Mouse (Mus musculus) intestine, embryonic 16.5 days (tissue): Measurements from ENCODE around the gene Micu1. TPM values are rescaled to one million over a fixed set of nuclear protein-coding genes. Genes with fewer than 3 reads are reported as not detected.
"Not testable (repeated sequence)": the region's sequence is repeated elsewhere in the genome, so short reads cannot be mapped to it uniquely, and the experiment has no call there.

ENCODE experiments used
- ATAC-seq: fragments of 200-750 bp; cut with Nextera tagmentation; 2 replicates; pipeline ENCODE4 v1.8.0; 2017; ENCODE audit warnings: moderate TSS enrichment, moderate library complexity
- H3K27ac ChIP-seq: fragments of 300-500 bp; sonication (generic); 2 replicates; pipeline ENCODE4 v1.5.1; 2014; ENCODE audit warnings: mild to moderate bottlenecking, low read length
- H3K27me3 ChIP-seq: fragments of 300-500 bp; sonication (generic); replicated peaks from 2 replicates; pipeline ENCODE4 v1.6.1; 2014; ENCODE audit warnings: low read length, control low read depth, mixed read lengths; ENCODE audit not compliant: control insufficient read depth, insufficient read depth
- H3K36me3 ChIP-seq: fragments of 300-500 bp; sonication (generic); 2 replicates; pipeline ENCODE4 v1.6.1; 2014; ENCODE audit warnings: low read length, control low read depth; ENCODE audit not compliant: control insufficient read depth, insufficient read depth
- H3K4me1 ChIP-seq: fragments of 300-500 bp; sonication (generic); 2 replicates; pipeline ENCODE4 v1.6.1; 2014; ENCODE audit warnings: low read length, control low read depth, mixed read lengths; ENCODE audit not compliant: control insufficient read depth, insufficient read depth
- H3K4me2 ChIP-seq: fragments of 300-500 bp; sonication (generic); 2 replicates; pipeline ENCODE4 v1.6.1; 2014; ENCODE audit warnings: low read depth, low read length, control low read depth
- H3K4me3 ChIP-seq: fragments of 300-500 bp; sonication (generic); 2 replicates; pipeline ENCODE4 v1.5.1; 2014; ENCODE audit warnings: mild to moderate bottlenecking, low read length
- H3K9ac ChIP-seq: fragments of 300-500 bp; sonication (generic); 2 replicates; pipeline ENCODE4 v1.6.1; 2014; ENCODE audit warnings: low read depth, low read length
- H3K9me3 ChIP-seq: fragments of 300-500 bp; sonication (generic); 2 replicates; pipeline ENCODE4 v1.6.1; 2016; ENCODE audit warnings: low read length, control low read depth; ENCODE audit not compliant: control insufficient read depth
- WGBS: fragments of 180-500 bp; shearing (Covaris S2); extraction: QIAGEN DNeasy Blood & Tissue Kit; methylation state at CpG from one replicate; pipeline ENCODE4 v1.1.7; 2014; 5-methylcytosine and 5-hydroxymethylcytosine counted together
- polyA plus RNA-seq: library from polyadenylated mRNA; unstranded; fragments of >200 nt; fragmentation: Nextera tagmentation; extraction: Ambion mirVana; gene quantifications from 2 replicates; pipeline ENCODE4 v1.2.1, GENCODE M21; 2015

Micu1 gene
- polyA plus RNA-seq, 1 experiment from 2014 or later: 82.1 TPM

GRCm38 (mm10) chr10:59875396-59875795, 173.1 kb downstream of the Micu1 start:
- Histone ChIP-seq H3K36me3 (no peaks in the 10 kb centered on the region), H3K27me3 (no peaks in the 10 kb centered on the region), H3K27ac (no peak overlapping the region), H3K9me3 (peaks cover 4% of the 10 kb centered on the region; the same call in 1 of the 2 replicates), H3K4me3 (no peak overlapping the region), H3K9ac (no peak overlapping the region), H3K4me1 (peaks cover 6% of the 10 kb centered on the region; the same call in 1 of the 2 replicates), H3K4me2 (no peak overlapping the region)
- WGBS: 47% methylated on average over 1 of the region's 1 CpGs
- ATAC-seq: no peak

- not testable (repeated sequence) for ATAC-seq, H3K9me3 ChIP-seq, H3K27ac ChIP-seq, H3K4me2 ChIP-seq, H3K4me3 ChIP-seq, H3K27me3 ChIP-seq, H3K9ac ChIP-seq, H3K36me3 ChIP-seq
- H3K4me1 ChIP-seq: peaks cover 15% of the 10 kb centered on the region
- 87% methylated on average over 4 of the region's 4 CpGs for WGBS
These were observed 174.4 kb downstream of the Micu1 start for GRCm38 (mm10) chr10:59876698-59877097.

GRCm38 (mm10) chr10:59877421-59878117, 175.3 kb downstream of the Micu1 start:
- H3K4me1 ChIP-seq: peaks cover 19% of the 10 kb centered on the region
- ATAC-seq: no peak
- no peaks in the 10 kb centered on the region for H3K36me3 ChIP-seq
- no peak overlapping the region for H3K27ac ChIP-seq
- H3K9me3 ChIP-seq: no peaks in the 10 kb centered on the region
- H3K4me2 ChIP-seq: no peak overlapping the region
- H3K9ac ChIP-seq: no peak overlapping the region
- no peaks in the 10 kb centered on the region for H3K27me3 ChIP-seq
- H3K4me3 ChIP-seq: no peak overlapping the region
- whole genome bisulfite sequencing: 79% methylated on average over 15 of the region's 15 CpGs

- peak overlapping the region; percentile 81 for H3K4me2 ChIP-seq
- no peaks in the 10 kb centered on the region for H3K36me3 ChIP-seq
- peaks cover 19% of the 10 kb centered on the region for H3K4me1 ChIP-seq
- H3K9me3 ChIP-seq: no peaks in the 10 kb centered on the region
- H3K9ac ChIP-seq: peak overlapping the region; percentile 98
- H3K4me3 ChIP-seq: peak overlapping the region; percentile 94
- peak overlapping the region; percentile 100 for H3K27ac ChIP-seq
- WGBS: 15% methylated on average over 5 of the region's 5 CpGs
- peak; percentile 19 for ATAC-seq
- no peaks in the 10 kb centered on the region for H3K27me3 ChIP-seq
These were observed 176.5 kb downstream of the Micu1 start for GRCm38 (mm10) chr10:59878823-59879222.

- Histone ChIP-seq H3K4me1 (peaks cover 19% of the 10 kb centered on the region), H3K27ac (peak within 1 kb of the TSS; percentile 100), H3K9ac (peak within 1 kb of the TSS; percentile 98), H3K36me3 (no peaks in the 10 kb centered on the region), H3K27me3 (no peaks in the 10 kb centered on the region), H3K4me3 (peak within 1 kb of the TSS; percentile 94), H3K9me3 (no peaks in the 10 kb centered on the region), H3K4me2 (peak within 1 kb of the TSS; percentile 91)
- WGBS: under 1% methylated on average over 78 of the region's 80 CpGs
- peak; percentile 90 for ATAC-seq
These were observed 177.2 kb downstream of the Micu1 start, which contains the start of gene Dnajb12 for GRCm38 (mm10) chr10:59879255-59880028. Gene Dnajb12, plus strand, starts transcription at chr10:59879556.

- 0% methylated on average over 13 of the region's 13 CpGs for WGBS
- H3K27me3 ChIP-seq: no peaks in the 10 kb centered on the region
- peak overlapping the region; percentile 94 for H3K4me3 ChIP-seq
- H3K9ac ChIP-seq: peak overlapping the region; percentile 98
- H3K4me1 ChIP-seq: peaks cover 19% of the 10 kb centered on the region
- H3K9me3 ChIP-seq: no peaks in the 10 kb centered on the region
- no peaks in the 10 kb centered on the region for H3K36me3 ChIP-seq
- peak; percentile 57 for ATAC-seq
- peak overlapping the region; percentile 100 for H3K27ac ChIP-seq
- peak overlapping the region; percentile 91 for H3K4me2 ChIP-seq
These were observed 177.7 kb downstream of the Micu1 start for GRCm38 (mm10) chr10:59880029-59880386.

- H3K9ac ChIP-seq: peak overlapping the region; percentile 98
- H3K27ac ChIP-seq: peak overlapping the region; percentile 100
These were observed 178.6 kb downstream of the Micu1 start for GRCm38 (mm10) chr10:59880837-59881236.

GRCm38 (mm10) chr10:59884327-59885173, 182.3 kb downstream of the Micu1 start:
- H3K9ac ChIP-seq: no peak overlapping the region
- no peaks in the 10 kb centered on the region for H3K9me3 ChIP-seq
- H3K27ac ChIP-seq: no peak overlapping the region
- H3K4me3 ChIP-seq: no peak overlapping the region
- ATAC-seq: no peak
- H3K27me3 ChIP-seq: no peaks in the 10 kb centered on the region
- peaks cover 15% of the 10 kb centered on the region for H3K4me1 ChIP-seq
- no peak overlapping the region for H3K4me2 ChIP-seq
- WGBS: 86% methylated on average over 10 of the region's 10 CpGs
- H3K36me3 ChIP-seq: no peaks in the 10 kb centered on the region

More at GRCm38 (mm10) chr10:59880837-59881236, 178.6 kb downstream of the Micu1 start:
- H3K36me3 ChIP-seq: no peaks in the 10 kb centered on the region
- no peaks in the 10 kb centered on the region for H3K27me3 ChIP-seq
- peak; percentile 29 for ATAC-seq
- H3K9me3 ChIP-seq: no peaks in the 10 kb centered on the region
- H3K4me3 ChIP-seq: peak overlapping the region; percentile 94
- H3K4me1 ChIP-seq: peaks cover 19% of the 10 kb centered on the region
- peak overlapping the region; percentile 91 for H3K4me2 ChIP-seq
- 70% methylated on average over 7 of the region's 7 CpGs for WGBS
